Mouse (Mus musculus) common myeloid progenitor, adult 5-6 weeks (primary cell): ENCODE measurements around the gene Lsm3. TPM values are rescaled to one million over a fixed set of nuclear protein-coding genes. Genes with fewer than 3 reads are reported as not detected.
"Not testable (repeated sequence)": the region's sequence is repeated elsewhere in the genome, so short reads cannot be mapped to it uniquely, and the experiment has no call there.

Experiments used
- ATAC-seq: replicated peaks from 2 replicates; pipeline ENCODE4 v1.8.0; 2016; ENCODE audit warnings: low read depth, mild to moderate bottlenecking, moderate TSS enrichment, inconsistent platforms; ENCODE audit not compliant: poor library complexity, severe bottlenecking
- total RNA-seq: library from RNA; stranded (forward); fragments of 200-1000, 187-1606 nt; gene quantifications from 2 replicates; pipeline ENCODE4 v1.2.3, GENCODE M21; 2017

Lsm3 gene
- total RNA-seq, result 371 and 506 TPM in 2 replicates

DNA sequence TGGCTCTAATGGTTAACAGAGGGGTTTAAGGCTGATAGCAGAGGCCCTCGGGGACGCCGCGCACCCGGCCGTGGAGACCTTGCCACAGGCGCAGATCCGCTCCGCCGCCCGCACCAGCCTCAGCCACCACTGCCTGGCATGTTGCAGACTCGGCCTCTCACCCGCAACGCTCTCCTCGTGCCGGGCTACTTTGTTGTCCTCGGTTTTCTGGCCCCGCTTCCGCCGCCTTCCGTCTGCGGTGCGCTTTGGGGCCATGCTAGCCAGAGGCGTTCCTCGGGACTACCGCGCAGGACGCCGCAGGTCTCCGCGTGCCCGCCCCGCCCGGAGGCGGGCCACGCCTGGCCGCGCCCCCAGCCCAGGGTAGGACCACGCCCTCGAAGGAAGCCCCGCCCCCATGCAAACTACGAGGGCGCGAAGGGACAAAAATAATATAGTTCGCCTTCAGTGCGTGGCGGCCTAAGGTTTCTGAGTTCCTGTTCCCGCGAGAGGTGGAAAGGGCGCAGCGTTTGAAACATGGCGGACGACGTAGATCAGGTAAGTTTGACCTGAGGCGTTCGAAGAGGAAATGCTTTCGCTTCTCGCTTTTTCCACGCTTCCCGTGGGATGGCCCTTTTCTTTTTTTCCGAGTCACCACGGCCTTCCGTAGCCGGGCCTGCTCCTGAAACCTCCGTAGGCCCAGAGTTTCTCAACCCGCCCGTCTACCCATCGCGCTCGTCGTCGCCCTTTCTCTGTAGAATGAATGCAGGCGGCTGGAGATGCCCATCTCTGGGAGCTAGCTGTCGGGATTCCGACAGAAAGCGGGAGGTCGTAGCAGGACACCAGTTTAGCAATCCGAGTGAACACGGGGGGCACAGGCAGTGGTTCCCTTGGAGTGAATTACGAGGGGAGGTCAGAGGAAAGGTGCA, at the start of gene Lsm3, which contains the start of gene Xpc:
Gene Lsm3 (plus strand): TSS at position 384 of the 905 bp plus-strand sequence.
Gene Xpc (minus strand): TSS at position 344 of the 905 bp plus-strand sequence.
- ATAC-seq, result peak; percentile 90

GRCm38 (mm10) chr6:91467106-91467505, 48.6 kb upstream of the Lsm3 start:
- no peak for ATAC-seq

- ATAC-seq, result no peak
Observed at GRCm38 (mm10) chr6:91470712-91471111, 45.0 kb upstream of the Lsm3 start.

DNA sequence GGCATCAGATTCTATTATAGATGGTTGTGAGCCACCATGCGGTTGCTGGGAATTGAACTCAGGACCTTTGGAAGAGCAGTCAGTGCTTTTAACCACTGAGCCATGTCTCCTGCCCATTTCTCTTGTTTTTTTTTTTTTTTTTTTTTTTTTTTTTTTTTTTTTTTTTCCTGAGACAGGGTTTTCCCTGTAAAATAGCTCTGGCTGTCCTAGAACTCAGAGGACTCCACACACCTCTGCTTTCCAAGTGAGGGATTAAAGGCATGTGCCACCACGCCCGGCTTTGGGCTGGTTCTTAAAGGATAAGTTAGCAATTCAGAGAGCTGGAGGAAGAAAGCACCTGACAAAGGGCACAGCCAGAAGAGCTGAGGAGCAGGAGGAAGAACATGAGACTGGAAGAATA, 44.3 kb upstream of the Lsm3 start:
- not testable (repeated sequence) for ATAC-seq

DNA sequence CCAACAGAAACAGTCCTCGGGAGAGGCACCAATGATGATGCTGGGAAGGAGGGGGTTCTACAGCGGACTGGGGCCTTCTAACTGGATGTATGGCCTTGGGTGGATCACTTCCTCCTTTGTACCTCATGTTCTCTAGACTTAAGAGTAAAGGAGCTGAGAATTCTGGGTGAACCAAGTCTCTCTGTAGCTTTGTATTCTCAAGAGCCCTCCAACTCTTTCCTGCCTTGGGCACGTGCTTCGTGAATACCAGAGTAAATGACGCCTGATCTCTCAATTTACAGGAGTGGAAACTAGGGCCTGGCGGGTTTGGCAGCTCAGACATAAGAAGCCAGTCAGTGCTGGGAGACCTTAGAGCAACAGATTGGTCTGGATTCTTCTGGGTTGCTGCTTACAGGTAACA, 43.4 kb upstream of the Lsm3 start:
- peak; percentile 17; the same call in 1 of the 2 replicates for ATAC-seq

DNA sequence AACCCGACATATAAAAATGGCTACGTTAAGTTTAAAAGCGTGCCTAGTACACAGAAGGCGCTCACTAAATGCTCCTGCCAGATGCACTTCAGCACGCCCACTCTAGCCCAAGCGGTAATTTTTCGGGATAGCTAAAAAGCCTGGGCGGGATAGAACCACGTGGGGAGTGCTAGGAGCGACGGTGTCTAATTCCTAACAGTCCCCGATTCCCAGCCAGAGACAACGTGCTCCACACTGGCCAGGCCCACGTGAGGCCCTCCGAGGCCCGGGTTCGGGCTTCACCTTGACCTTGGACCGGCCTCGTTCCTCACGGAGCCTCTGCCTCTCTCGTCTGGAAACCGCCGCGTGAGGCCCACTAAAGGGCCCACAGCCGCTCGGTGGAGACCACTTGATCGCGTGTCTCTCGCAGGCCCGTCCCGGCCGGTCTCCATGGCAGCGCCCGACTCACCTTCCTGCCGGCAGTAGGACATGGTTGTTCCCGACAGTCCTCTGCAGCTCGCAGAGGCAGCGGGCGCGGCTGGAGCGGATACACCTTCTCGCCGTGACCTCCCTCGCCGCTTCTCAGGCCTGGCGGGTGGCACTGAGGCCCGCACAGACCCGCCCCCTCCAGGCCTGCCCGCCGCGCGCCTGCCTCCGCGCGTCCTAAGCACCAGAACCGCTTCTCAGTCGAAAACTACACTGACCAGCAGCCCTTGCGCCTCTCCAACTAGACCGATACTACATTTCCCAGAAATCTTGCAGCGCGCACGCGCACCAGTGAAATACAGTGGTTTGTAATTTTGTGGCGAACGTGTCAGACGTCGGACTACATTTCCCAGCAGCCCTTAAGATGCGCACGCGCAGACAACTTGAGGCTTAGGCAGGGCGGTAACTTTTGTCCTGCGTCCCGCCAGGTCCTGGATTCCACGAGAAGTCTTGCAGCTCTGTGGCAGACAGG, 42.6 kb upstream of the Lsm3 start, which contains the start of the genes Chchd4 and Tmem43:
Gene Chchd4 (minus strand): TSS at position 679 of the 937 bp plus-strand sequence.
Gene Tmem43 (plus strand): TSS at position 836 of the 937 bp plus-strand sequence.
- peak; percentile 83 for ATAC-seq

DNA sequence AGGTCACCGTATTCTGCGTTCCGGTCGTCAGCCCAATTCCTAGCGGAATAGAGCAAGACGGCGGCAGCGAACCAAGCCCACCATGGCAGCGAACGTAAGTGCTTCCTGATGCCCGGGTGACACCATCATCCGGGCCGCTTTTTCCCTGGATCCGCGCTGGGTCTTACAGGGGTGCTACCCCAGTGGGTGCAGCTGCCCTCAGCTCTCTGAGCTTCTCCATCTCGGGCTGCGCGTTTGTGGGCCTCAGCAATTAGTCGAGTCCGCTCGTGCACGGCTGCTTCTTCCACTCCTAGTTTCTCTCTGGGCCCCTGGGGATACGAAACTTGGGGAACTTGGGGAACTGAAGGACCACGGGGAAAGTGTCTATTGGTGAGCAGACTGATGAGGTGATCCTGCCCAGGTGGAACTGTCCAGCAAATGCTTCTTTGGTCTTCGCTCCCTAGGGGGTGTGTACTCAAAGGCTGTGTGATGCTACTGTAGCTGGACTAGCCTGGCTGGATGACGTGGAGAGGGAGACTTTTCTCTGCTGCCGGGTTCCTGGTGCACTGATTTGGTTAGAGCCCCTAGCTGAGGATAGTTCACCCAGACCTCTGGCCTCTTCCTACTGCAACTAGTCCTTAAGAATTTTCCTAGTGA, 41.8 kb upstream of the Lsm3 start:
- peak; percentile 41 for ATAC-seq

DNA sequence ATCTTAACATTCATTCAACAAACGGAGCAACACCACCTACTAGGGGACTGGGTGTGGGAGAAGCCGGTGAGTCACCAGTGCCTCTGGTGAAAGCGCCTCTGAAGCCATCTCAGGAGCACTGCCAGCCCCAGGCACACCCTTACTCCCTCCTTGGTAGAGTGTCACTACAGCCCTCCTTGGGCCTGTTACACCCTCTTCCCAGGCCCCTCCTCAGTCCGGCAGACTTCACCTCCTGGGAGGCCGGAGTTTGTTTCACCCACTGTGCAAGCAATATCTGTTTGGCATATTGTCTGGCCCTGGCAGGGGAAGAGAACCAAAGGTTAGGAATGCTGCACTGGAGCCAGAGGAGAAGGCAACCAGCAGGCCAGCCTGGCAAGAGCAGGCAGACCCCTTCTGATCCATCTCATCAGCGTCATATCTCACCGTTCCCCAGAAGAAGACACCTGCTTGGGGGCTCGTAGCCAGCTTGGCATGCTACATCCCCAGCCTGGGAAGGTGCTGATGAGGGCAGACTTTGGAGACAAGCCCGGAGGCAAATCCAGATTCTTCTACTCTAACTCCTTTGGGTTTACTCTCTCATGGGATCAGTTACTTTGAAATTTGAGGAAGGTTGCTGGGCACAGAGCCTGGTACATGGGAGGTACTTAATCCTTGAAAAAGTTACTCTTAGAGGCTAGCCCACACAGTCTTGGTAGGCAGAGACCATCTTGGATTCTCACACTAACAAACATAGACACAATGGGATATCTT, 41.1 kb upstream of the Lsm3 start:
- no peak for ATAC-seq

DNA sequence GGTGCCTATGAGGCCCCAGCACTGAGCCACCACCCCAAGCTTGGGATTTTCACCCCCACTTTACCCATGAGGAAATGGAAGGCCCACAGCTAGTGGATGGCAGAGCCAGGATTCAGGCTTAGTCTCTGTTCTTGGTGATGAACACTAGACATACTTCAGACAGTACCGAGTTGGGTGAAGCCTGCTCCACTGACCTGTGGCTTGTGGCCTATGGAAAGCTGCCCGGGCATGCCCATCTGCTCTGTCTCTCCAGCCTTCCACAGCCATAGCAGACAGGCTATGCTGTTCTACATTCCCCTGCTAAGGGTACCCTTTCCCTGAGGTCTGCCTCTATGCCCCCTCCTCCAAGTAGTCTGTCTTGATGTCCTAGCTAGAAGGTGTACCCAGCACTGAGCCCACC, 39.2 kb upstream of the Lsm3 start:
- ATAC-seq, result no peak

GRCm38 (mm10) chr6:91483371-91483770, 32.4 kb upstream of the Lsm3 start:
- ATAC-seq, result no peak

DNA sequence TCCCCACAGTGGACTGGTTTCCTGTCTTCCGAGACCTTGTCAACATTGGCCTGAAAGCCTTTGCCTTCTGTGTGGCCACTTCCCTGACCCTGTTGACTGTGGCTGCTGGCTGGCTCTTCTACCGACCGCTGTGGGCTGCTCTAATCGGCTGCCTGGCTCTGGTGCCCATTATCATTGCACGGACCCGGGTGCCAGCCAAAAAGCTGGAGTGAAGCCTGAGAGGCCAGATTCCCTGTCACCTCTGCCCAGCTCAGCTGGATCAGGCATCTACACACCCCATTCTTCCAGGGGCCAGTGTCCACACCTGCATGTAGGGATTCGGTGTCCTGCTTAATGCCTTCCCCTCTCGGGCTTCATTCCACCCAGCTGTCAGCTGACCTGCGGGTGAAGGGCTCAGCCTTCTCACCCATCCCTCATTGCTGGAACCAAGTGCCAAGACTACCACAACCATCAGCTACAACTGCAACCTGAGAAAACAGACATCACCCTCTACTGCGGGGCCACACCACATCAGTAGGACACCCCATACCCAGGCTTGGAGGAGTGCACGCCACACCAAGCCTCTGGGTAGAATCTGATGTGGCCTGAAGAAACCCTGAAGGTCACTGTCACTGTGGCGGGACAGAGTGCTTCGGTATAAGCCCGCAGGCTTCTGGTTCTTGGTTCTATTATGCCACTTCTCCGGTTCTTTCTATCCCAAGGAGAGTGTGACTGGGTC, 28.8 kb upstream of the Lsm3 start:
- ATAC-seq, result no peak

GRCm38 (mm10) chr6:91488496-91489212, 27.1 kb upstream of the Lsm3 start:
- peak; percentile 80 for ATAC-seq

- ATAC-seq, result no peak
Observed at GRCm38 (mm10) chr6:91489872-91490271, 25.9 kb upstream of the Lsm3 start.

- no peak for ATAC-seq
Observed at GRCm38 (mm10) chr6:91491004-91491403, 24.7 kb upstream of the Lsm3 start.

- ATAC-seq, result peak; percentile 57
Observed at GRCm38 (mm10) chr6:91493053-91493452, 22.7 kb upstream of the Lsm3 start.

GRCm38 (mm10) chr6:91494526-91494925, 21.2 kb upstream of the Lsm3 start:
- ATAC-seq, result no peak

- no peak for ATAC-seq
Observed at GRCm38 (mm10) chr6:91503302-91503701, 12.4 kb upstream of the Lsm3 start.

- ATAC-seq, result peak; percentile 96
Observed at GRCm38 (mm10) chr6:91506036-91506435, 9.7 kb upstream of the Lsm3 start.
